Mouse (Mus musculus) heart, postnatal 10 days (tissue): Measurements from ENCODE around the gene Lmna. TPM values are rescaled to one million over a fixed set of nuclear protein-coding genes. Genes with fewer than 3 reads are reported as not detected.

Experiments
- DNase-seq, 2 experiments: peaks; one replicate each; pipeline ENCODE4 v3.0.0; 2021
- intact Hi-C: fragments of 180-260 bp; cut with DNase I; formaldehyde crosslinking; loops from one replicate; pipeline ENCODE4 v1.15.1; 2025
- total RNA-seq, 2 experiments: library from RNA; stranded (reverse); gene quantifications; 2 replicates each; pipeline ENCODE4 v1.2.3; 2021

Gene Lmna
- total RNA-seq, 2 experiments from 2014 or later: 164 to 173 TPM

DNA sequence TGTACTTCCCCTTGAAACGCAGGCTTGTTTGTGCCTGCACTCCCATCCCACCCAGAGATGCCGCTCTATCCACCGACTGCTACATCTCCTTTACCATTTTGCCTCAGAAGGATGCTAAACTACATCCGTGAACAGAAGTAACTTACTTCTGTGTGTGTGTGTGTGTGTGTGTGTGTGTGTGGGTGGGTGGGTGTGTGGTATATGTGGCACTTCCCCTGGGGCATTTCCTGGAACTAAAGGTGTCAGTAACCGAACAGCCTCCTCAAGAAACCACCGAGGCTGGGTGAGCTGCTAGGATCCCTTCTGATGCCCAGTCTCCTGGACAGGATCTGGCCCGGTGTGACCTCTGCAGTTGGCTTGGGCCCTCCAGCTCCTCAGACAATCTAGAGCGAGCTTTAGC is 55.8 kb downstream of the Lmna start:
- intact Hi-C loops: no loop called here
- DNase-seq: no peak

DNA sequence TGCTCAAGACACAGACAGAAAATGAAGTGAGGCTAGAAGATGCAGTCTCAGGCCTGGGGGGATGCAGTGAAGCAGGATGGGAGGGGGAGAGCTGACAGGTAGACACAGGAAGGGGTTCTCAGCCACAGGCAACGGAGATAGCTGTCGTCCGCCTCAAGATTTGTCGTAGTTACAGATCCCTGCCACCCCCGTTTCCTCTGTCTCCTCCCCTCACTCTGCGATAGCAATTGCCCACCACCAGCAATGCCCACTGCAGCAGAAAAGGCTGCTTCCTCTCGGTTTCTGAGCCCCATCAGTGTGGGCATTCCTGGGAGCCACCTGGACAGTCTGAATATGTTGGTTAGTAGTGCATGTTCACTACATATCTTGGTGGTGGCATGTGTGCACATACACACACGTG is 56.4 kb downstream of the Lmna start:
- no peak for DNase-seq

DNA sequence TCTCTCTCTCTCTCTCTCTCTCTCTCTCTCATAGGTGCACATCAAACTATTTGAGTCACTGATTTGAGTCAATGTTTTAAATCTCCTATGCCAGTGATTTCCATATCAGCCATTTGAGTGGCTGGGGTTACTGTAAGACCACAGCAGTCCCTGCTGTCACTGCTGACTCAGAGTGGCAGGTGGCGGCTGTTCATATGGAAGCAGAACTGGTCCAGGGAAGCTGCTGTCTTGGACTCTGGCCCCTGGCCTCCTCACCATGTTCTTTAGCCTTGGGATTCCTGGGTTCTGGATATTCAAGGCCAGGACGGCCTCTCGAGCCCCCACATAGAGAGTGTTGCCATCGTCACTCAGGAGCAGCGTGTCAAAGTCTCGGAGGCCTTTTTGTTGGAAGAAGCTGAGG is 57.0 kb downstream of the Lmna start:
- intact Hi-C loops: no loop called here
- DNase-seq: no peak

More for the DNA sequence above, 56.4 kb downstream of the Lmna start:
- intact Hi-C loops: no loop called here

DNA sequence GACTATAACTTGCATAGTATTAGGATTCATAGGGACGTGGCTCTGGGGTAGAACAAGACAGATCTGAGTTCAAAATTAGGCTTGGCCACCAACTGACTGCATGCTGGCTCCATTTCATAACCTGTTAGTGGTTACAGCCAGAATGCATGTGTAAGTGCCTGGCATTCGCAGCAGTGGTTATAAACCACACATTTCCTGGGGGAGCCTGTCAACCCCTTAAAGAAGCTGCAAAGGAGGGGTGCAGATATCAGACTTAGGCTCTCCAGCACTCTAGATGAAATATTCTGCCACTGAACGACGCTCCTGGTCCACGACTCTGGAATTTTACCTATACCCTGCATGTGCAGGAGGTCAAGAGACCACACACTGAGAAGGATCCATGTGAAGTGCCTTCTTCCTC is 57.5 kb downstream of the Lmna start:
- DNase-seq: no peak
- intact Hi-C loops: no loop called here

DNA sequence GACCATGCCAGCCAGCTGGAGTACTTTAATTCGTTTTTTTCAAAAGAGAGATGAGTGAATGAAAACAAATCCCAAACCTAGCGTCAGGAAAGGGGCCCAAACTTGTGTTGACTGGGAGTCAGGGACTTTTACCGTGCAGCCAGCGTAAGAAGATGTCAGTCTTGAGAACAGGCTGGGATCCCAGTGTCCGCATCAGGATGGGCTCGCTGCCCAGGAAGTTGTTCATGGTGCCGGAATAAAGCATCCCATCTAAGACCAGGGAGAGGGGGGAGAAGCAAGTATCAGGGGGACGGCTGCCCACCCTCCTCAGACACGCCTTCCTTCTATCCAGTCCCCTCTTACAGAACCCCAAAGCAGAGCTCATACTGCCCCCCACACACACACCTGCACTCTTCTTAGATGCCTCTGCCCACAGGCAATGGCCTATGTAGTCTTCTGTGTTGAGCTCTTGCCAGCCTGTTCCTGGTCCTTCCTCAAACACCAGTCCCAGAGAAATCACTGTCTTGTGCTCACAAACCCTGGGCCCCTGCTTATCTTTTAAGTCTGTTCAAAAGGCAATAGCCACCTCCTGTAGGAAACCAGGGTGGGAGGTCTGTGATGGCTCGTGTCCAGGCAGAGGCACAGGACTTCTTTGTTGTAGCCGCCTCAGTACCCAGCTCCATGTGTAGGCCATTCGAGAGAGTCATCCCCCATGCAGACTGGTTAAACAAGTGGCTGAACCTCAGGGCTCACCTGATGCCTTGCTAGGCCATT is 59.2 kb downstream of the Lmna start:
- DNase-seq: peak in 1 of 2 experiments; percentile 40
- intact Hi-C loops: no loop called here

DNA sequence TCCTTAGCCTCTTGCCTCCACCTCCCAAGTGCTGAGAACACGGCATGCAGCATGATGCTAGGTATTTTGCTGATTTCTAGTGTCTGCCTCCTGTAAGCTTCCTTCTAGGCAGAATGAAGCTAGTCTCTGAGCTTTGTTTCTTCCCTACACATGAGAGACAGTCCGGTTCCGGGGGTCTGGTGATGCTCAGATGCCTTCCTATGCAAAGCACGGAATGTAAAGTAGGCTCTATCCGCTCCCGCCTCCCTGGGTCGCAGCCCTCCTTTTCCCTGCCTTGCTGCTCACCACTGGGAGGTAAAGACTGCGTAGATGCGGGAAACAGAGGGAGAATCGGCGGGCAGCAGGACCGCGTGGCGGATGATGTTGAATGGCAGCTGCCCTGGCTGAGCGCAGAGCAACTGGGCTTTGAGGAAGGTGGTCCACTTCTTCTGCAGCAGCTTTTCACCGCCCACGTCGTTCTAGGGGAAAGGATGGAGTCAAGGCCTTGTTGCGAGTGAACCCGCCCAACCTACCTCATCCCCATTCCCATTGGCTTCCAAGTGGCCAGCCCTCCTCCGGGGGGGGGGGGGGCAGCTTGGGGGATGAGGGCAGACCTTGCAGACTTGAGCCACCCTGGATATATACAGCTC is 60.2 kb downstream of the Lmna start:
- DNase-seq: peak; percentile 45 to 53
- intact Hi-C loops: no loop called here

DNA sequence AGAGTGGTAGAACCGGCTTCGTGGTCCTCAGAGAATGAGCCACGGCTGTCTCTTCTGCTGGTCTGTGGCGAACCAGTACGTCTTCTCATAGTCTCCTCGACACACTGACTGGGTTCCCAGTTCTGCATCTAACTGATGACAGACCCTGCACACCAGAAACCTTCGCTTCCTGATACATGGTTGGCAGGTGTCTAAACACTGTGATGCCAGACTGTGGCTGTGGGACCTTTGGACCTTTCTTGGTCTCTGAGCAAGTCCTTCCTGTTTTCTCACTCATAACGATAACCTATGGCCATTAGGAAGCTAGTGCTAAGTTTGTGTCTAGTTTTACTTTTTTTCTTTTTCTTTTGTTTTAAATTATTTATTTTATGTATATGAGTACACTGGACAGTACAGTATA is 61.3 kb downstream of the Lmna start:
- DNase-seq: no peak
- intact Hi-C loops: no loop called here

DNA sequence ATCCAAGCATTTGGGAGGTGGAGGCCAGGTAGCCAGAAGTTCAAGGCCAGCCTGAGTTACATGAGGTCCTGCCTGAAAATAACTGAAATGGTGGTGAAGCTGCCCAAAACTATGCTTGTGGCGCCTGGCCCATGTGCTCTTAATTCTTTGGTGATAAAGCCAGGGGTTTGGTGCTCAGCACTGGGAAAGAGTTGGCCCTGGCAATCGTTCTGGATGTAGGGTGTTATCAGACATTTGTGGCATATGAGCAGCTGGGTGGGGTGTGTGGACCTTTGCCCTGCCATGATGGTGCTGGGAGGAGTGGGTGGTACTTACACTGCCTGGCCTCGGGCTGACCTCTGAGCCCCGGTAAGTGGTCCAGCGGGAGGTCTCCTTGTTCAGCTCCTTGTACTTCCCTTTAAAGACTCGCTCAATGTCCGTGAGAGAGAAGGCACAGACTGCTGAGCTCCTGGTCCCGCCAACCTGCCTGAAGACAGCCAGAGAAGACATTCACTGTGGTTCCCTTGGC is 62.0 kb downstream of the Lmna start:
- no peak for DNase-seq
- intact Hi-C loops: no loop called here

DNA sequence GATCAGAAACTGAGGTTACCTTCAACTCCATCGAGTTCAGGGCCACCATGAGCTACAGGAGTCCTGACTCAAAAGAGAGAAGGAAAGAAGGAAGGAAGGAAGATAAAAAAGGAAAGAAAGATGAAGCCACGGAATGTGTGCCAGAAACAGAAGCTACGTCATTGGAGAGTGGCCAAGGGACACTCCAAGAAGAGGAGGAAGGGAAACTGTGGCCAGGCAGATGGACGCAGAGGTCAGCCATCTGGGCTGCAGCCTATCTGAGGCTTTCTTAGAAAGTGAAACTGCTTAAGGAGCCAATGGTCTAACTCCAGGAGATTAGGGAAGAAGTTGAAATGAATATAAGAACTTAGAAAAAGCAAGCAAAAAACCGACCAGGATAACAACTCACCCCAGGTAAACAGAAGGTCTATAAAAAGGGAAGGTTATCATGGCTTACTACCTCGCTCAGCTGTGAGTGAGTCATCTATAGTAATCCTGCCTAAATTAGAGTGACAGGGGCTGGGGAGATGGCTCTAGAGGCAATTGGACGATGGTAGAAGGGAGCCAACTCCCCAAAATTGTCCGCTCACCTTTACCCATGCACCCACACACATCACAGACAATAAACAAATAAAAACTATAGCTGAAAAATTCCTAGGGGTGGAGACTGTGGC is 63.2 kb downstream of the Lmna start:
- DNase-seq: peak; percentile 44 to 46
- intact Hi-C loops: no loop called here

DNA sequence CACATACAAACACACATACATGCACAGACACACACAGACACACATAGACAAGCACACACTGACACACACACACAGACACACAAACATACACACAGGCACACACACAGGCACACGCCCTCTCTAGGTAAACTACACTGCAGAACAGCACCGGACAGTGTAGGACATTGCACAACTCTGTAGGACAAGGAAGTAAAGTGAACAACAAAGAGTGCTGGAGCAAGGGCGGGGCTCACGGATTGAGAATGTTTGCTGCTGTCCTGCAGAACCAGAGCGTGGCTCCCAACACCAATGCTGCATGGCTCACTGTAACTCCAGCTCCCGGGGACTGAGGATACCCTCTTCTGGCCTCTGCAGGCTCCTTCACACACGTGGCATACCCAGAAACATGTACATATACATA is 66.9 kb downstream of the Lmna start:
- intact Hi-C loops: no loop called here
- DNase-seq: no peak

DNA sequence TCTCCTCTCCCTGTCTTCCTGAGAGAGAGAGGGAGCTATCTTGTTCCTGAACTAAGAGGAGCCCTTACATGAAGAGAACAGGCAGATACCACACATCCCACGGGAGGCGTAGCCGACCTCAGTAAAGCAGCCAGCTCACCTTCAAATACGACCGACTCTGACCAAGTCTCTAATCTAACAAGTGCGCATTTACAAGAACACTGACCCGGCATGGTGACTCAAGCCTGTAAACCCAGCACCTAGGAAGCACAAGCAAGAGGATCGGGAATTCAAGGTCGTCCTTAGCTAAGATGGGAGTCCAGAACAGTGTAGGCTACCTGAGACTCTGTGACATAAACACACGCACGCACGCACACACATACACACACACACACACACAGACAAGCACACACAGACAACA is 67.3 kb downstream of the Lmna start:
- intact Hi-C loops: no loop called here
- no peak for DNase-seq

DNA sequence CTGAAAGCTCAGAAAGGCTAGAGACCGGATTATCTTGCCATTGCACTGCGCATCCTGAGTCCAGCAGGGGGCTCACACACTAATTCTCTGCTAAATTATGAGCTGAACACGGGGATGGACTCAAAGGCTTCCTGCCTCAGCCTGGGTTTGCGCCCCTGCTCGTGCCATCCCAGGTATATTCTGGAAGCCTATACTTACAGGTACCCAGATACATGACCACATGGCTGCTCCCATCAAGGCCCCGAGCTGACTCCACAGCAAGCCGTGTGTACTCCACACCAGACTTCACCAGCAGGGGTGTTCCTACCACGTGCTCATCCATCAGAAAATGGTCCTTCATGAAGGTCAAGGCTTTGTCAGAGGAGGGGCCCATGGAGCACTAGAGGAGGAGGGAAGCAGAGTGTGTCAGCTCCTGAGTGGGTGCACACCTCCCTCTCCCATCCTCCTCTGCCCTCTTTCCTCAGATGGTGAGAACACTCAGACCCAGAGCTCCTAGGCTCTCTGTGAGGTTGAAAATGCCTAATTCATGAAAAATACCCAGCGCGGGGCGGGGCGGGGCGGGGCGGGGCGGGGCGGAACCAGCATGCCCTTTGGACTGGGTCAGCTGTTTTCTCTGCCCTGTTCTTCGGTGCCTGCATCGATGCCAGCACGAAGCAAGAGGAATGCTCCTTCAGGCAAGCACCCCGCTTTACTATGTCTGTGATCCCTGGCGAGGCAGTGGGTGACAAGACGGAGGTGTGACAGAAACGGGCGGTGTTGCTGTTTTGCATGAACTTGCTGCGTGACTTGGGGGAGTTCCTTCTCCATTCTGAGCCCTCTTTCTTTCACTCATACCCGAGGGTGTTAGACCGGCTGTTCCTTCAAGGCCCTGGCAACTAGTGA is 69.0 kb downstream of the Lmna start:
- intact Hi-C loops: loop anchor here (1.0 kb wide), 1 partner anchor 27 kb away; no protein-coding TSS in a partner anchor
- DNase-seq: peak; percentile 51 to 70

DNA sequence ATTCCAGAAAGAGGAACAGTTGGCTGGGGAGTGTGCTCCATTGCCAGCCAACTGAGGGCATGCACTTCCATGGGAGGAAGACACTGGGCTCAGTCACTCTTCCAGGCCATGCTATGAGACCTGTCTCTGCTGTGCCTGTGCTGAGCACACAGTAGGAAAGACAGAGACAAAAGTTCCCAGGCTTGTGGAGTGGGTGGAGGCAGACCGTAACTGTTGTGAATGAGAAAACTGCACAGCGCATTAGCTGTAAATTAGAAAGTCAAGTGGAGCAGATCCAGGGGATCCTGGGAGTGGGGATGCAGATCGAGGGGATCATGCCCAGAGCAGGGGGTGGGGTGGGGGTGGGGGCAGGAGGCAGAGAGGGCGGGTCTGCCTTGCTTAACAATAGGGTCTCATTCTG is 70.2 kb downstream of the Lmna start:
- intact Hi-C loops: no loop called here

DNA sequence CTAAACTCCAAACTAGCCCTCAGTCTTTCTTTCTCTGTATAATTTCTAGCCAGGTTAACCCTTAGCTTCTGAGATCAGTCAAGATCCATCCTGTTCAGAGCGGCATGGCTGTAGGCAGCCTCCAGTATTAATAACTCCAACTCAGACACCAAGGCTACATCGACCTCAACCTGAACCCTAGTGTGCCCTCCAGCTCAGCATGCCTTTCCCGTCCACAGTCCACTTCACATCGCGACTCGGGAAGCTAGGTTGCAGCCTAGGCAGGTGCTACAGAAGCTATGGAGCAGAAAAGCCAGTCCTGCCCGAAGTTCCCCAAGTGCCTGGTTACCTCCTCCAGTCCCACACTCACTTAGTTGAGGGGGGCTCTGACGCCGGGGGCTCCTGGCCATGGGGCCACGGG is 72.3 kb downstream of the Lmna start:
- intact Hi-C loops: no loop called here
- no peak for DNase-seq

More for the DNA sequence above, 70.2 kb downstream of the Lmna start:
- no peak for DNase-seq

DNA sequence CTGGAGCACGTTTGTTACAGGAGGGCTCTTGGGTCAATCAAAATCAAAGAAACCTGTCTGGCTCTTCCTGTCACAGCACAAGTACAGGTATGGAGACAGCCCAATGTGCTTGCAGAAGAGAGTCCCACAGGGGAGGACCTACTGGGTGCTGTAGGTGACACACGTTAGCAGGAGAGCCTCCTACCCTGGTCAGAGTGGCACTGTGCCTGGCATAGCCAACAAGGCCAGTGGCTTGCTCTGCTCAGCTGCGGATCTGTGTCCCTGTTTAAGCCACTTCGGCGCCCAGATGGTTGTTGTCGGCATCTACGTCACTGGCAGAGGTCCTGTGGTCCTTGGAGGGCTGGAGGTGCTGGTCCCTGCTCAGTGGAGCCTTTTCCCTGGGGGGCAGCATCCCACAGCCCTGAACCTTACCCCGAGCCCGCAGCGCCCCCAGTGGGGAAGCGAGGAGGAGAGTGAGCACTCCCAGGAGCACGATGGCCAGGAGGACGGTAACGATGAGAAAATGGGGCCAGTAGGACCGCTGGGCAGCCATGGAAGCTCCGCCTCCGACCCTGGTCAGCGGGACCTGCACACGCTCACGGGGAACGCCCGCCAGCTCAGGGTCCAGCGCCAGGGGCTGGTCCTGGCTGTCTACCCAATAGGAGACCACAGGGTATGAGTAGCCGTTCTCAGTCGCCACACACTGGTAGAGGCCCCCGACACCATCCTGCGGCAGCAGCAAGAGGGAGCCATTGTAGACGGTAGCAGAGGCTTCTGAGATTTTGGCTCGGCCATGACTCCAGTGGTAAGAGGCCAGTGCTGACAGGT is 73.2 kb downstream of the Lmna start:
- intact Hi-C loops: no loop called here
- peak; percentile 54 to 68 for DNase-seq

DNA sequence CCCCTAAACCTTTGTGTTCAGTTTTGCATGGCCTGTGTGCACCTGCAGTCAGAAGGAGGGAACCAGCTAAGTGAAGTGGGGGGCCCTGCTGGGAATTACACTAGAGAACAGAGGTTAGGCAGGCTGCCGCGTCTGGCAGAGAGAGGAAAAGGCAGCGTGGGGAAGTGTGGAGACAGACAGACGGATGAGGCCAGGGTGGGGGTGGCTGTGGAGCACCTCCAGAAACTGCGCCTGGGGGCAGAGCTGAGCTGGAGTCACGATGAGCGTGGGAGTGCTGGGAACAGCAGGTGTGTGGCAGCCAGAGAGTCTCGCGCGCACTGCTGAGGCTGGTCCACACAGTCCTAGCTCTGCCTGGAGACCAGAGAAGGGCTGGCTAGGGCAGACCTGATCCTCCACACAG is 74.2 kb downstream of the Lmna start:
- no peak for DNase-seq
- intact Hi-C loops: no loop called here
